8 mouse cellular contexts compared by ENCODE assay signal in genomic region chr7:141173323-141173850, GRCm38 (mm10). TPM values are rescaled to one million over a fixed set of nuclear protein-coding genes. Genes with fewer than 3 reads are reported as not detected.
DNase-seq lines count a peak whose midpoint lies in the region; ATAC-seq and TF ChIP-seq lines count a peak whose summit lies in the region.

No protein-coding gene starts in this region.

- peak overlapping the region; percentile 76 for H3K4me2 ChIP-seq in kidney, embryonic 16.5 days (replicated peaks; ENCODE audit: low read depth, low read length)
- peak overlapping the region; percentile 61 for H3K4me2 ChIP-seq in hindbrain, postnatal 0 days (ENCODE audit: low read depth, low read length)
- peak overlapping the region; percentile 63 for H3K4me2 ChIP-seq in midbrain, postnatal 0 days (ENCODE audit: low read depth, low read length, poor library complexity, severe bottlenecking)

- H3K27me3 ChIP-seq in kidney, embryonic 16.5 days (ENCODE audit: insufficient read depth, low read length), result no peaks in the 10 kb centered on the region
- H3K27me3 ChIP-seq in hindbrain, postnatal 0 days (ENCODE audit: insufficient read depth, low read length), result no peaks in the 10 kb centered on the region
- no peaks in the 10 kb centered on the region for H3K27me3 ChIP-seq in midbrain, postnatal 0 days (ENCODE audit: insufficient read depth, low read length)

- H3K9me3 ChIP-seq in kidney, embryonic 16.5 days (ENCODE audit: low read length), result no peaks in the 10 kb centered on the region; the same call in 1 of the 2 replicates
- H3K9me3 ChIP-seq in hindbrain, postnatal 0 days (ENCODE audit: low read length), result no peaks in the 10 kb centered on the region
- no peaks in the 10 kb centered on the region for H3K9me3 ChIP-seq in midbrain, postnatal 0 days (ENCODE audit: low read length)

- H3K4me1 ChIP-seq in kidney, embryonic 16.5 days (ENCODE audit: insufficient read depth, low read length), result peaks cover 16% of the 10 kb centered on the region
- H3K4me1 ChIP-seq in brown adipose tissue, adult 24 weeks (ENCODE audit: control insufficient read depth, insufficient read depth, insufficient read length, low read length), result peaks cover 4% of the 10 kb centered on the region; the same call in 1 of the 2 replicates
- H3K4me1 ChIP-seq in hindbrain, postnatal 0 days (ENCODE audit: insufficient read depth, low read length), result peaks cover 5% of the 10 kb centered on the region; the same call in 1 of the 2 replicates
- peaks cover 6% of the 10 kb centered on the region; the same call in 1 of the 2 replicates for H3K4me1 ChIP-seq in midbrain, postnatal 0 days (ENCODE audit: insufficient read depth, low read length)

- DNase-seq in kidney, postnatal 10 days, result no peak
- no peak for DNase-seq in hindbrain, postnatal 0 days (ENCODE audit: low spot score)
- no peak for DNase-seq in midbrain, postnatal 0 days (ENCODE audit: low spot score)
- no peak for DNase-seq in thymus, postnatal 14 days
- no peak for DNase-seq in ovary, postnatal 10 days (ENCODE audit: low spot score)
- DNase-seq in urinary bladder, postnatal 10 days (ENCODE audit: low spot score), result no peak

- peak overlapping the region; percentile 82 for H3K9ac ChIP-seq in kidney, embryonic 16.5 days (replicated peaks; ENCODE audit: low read length)
- peak overlapping the region; percentile 57 for H3K9ac ChIP-seq in hindbrain, postnatal 0 days (replicated peaks; ENCODE audit: low read length)
- H3K9ac ChIP-seq in midbrain, postnatal 0 days (replicated peaks; ENCODE audit: low read length, poor library complexity, severe bottlenecking), result 0 out of 2 replicates have a peak overlapping the region, but pooled peaks have one; percentile 65

- no peaks in the 10 kb centered on the region for H3K36me3 ChIP-seq in kidney, embryonic 16.5 days (ENCODE audit: insufficient read depth, low read length)
- H3K36me3 ChIP-seq in hindbrain, postnatal 0 days (ENCODE audit: insufficient read depth, low read length), result no peaks in the 10 kb centered on the region
- no peaks in the 10 kb centered on the region for H3K36me3 ChIP-seq in midbrain, postnatal 0 days (ENCODE audit: insufficient read depth, low read length)

- no peak for ATAC-seq in kidney, embryonic 16.5 days (ENCODE audit: low FRiP score, low TSS enrichment)
- ATAC-seq in hindbrain, postnatal 0 days, result no peak
- no peak for ATAC-seq in midbrain, postnatal 0 days (ENCODE audit: low FRiP score)

- peak overlapping the region; percentile 66 for H3K4me3 ChIP-seq in kidney, embryonic 16.5 days (ENCODE audit: low read length)
- H3K4me3 ChIP-seq in brown adipose tissue, adult 24 weeks (ENCODE audit: insufficient read depth, low read depth, low read length), result peak overlapping the region; percentile 71; the same call in 1 of the 2 replicates
- H3K4me3 ChIP-seq in hindbrain, postnatal 0 days (ENCODE audit: low read length), result peak overlapping the region; percentile 44; the same call in 1 of the 2 replicates
- peak overlapping the region; percentile 51; the same call in 1 of the 2 replicates for H3K4me3 ChIP-seq in midbrain, postnatal 0 days (ENCODE audit: low read depth, low read length)

- peak overlapping the region; percentile 98 for H3K27ac ChIP-seq in kidney, embryonic 16.5 days (ENCODE audit: low read length)
- H3K27ac ChIP-seq in brown adipose tissue, adult 24 weeks (replicated peaks; ENCODE audit: low read depth, low read length), result peak overlapping the region; percentile 64
- peak overlapping the region; percentile 93; the same call in 1 of the 2 replicates for H3K27ac ChIP-seq in hindbrain, postnatal 0 days
- 0 out of 2 replicates have a peak overlapping the region, but pooled peaks have one; percentile 89 for H3K27ac ChIP-seq in midbrain, postnatal 0 days (ENCODE audit: low read depth, low read length)

- TF ChIP-seq CTCF in hindbrain, postnatal 0 days (IDR thresholded peaks at IDR 0.05; ENCODE audit: low read depth), result no peak
- no peak for TF ChIP-seq CTCF in midbrain, postnatal 0 days (IDR thresholded peaks at IDR 0.05)

- WGBS in kidney, embryonic 16.5 days, result 74% methylated on average over 5 of the region's 5 CpGs
- WGBS in hindbrain, postnatal 0 days, result 74% methylated on average over 5 of the region's 5 CpGs
- WGBS in midbrain, postnatal 0 days, result 85% methylated on average over 5 of the region's 5 CpGs

RNA-seq across cellular contexts. Expression of gene Rnh1, which starts 0.7 kb away (rescaled TPM):
- polyA plus RNA-seq in kidney, embryonic 16.5 days (2015; fragmentation: Nextera tagmentation; extraction: Ambion mirVana), result 141 and 155 TPM in 2 replicates
- 49.5 and 67.9 TPM in 2 replicates for polyA plus RNA-seq in brown adipose tissue, adult 24 weeks (2012; ENCODE audit: insufficient read depth, insufficient read length, missing spikeins)
- total RNA-seq in hindbrain, postnatal 0 days (2014; rRNA removed), result 65.2 and 74.3 TPM in 2 replicates
- polyA plus RNA-seq in hindbrain, postnatal 0 days (2015; fragmentation: Nextera tagmentation; extraction: Ambion mirVana), result 55.3 and 55.7 TPM in 2 replicates
- total RNA-seq in midbrain, postnatal 0 days (2014; rRNA removed), result 39.1 and 47.1 TPM in 2 replicates
- 44.2 and 46.8 TPM in 2 replicates for polyA plus RNA-seq in midbrain, postnatal 0 days (2015; fragmentation: Nextera tagmentation; extraction: Ambion mirVana)

RNA-seq across cellular contexts. Expression of gene Hras, which starts 20.4 kb away (rescaled TPM):
- 40.3 and 78.3 TPM in 2 replicates for polyA plus RNA-seq in kidney, embryonic 16.5 days (2015; fragmentation: Nextera tagmentation; extraction: Ambion mirVana)
- polyA plus RNA-seq in brown adipose tissue, adult 24 weeks (2012; ENCODE audit: insufficient read depth, insufficient read length, missing spikeins), result 72.6 and 86.6 TPM in 2 replicates
- 115 and 120 TPM in 2 replicates for total RNA-seq in hindbrain, postnatal 0 days (2014; rRNA removed)
- polyA plus RNA-seq in hindbrain, postnatal 0 days (2015; fragmentation: Nextera tagmentation; extraction: Ambion mirVana), result 189 and 204 TPM in 2 replicates
- total RNA-seq in midbrain, postnatal 0 days (2014; rRNA removed), result 109 and 113 TPM in 2 replicates
- 209 TPM in 2 replicates for polyA plus RNA-seq in midbrain, postnatal 0 days (2015; fragmentation: Nextera tagmentation; extraction: Ambion mirVana)

RNA-seq across cellular contexts. Expression of gene Lrrc56, which starts 20.6 kb away (rescaled TPM):
- polyA plus RNA-seq in kidney, embryonic 16.5 days (2015; fragmentation: Nextera tagmentation; extraction: Ambion mirVana), result 13.5 and 15.1 TPM in 2 replicates
- polyA plus RNA-seq in brown adipose tissue, adult 24 weeks (2012; ENCODE audit: insufficient read depth, insufficient read length, missing spikeins), result 3.4 and 5.8 TPM in 2 replicates
- 9.5 and 19.7 TPM in 2 replicates for total RNA-seq in hindbrain, postnatal 0 days (2014; rRNA removed)
- polyA plus RNA-seq in hindbrain, postnatal 0 days (2015; fragmentation: Nextera tagmentation; extraction: Ambion mirVana), result 5.7 and 7.2 TPM in 2 replicates
- 11.5 and 14.9 TPM in 2 replicates for total RNA-seq in midbrain, postnatal 0 days (2014; rRNA removed)
- 8.6 TPM in 2 replicates for polyA plus RNA-seq in midbrain, postnatal 0 days (2015; fragmentation: Nextera tagmentation; extraction: Ambion mirVana)

RNA-seq across cellular contexts. Expression of gene Lmntd2, which starts 40.5 kb away (rescaled TPM):
- polyA plus RNA-seq in kidney, embryonic 16.5 days (2015; fragmentation: Nextera tagmentation; extraction: Ambion mirVana), result 3.9 and 4.4 TPM in 2 replicates
- not detected in 2 replicates for polyA plus RNA-seq in brown adipose tissue, adult 24 weeks (2012; ENCODE audit: insufficient read depth, insufficient read length, missing spikeins)
- 0.14 TPM in 1 of 2 replicates, not detected in the other for total RNA-seq in hindbrain, postnatal 0 days (2014; rRNA removed)
- 0.29 and 0.40 TPM in 2 replicates for polyA plus RNA-seq in hindbrain, postnatal 0 days (2015; fragmentation: Nextera tagmentation; extraction: Ambion mirVana)
- total RNA-seq in midbrain, postnatal 0 days (2014; rRNA removed), result not detected in 2 replicates
- 0.10 and 0.36 TPM in 2 replicates for polyA plus RNA-seq in midbrain, postnatal 0 days (2015; fragmentation: Nextera tagmentation; extraction: Ambion mirVana)

RNA-seq across cellular contexts. Expression of gene Rassf7, which starts 42.3 kb away (rescaled TPM):
- polyA plus RNA-seq in kidney, embryonic 16.5 days (2015; fragmentation: Nextera tagmentation; extraction: Ambion mirVana), result 76.3 and 78.3 TPM in 2 replicates
- 1.4 and 1.5 TPM in 2 replicates for polyA plus RNA-seq in brown adipose tissue, adult 24 weeks (2012; ENCODE audit: insufficient read depth, insufficient read length, missing spikeins)
- total RNA-seq in hindbrain, postnatal 0 days (2014; rRNA removed), result 24.5 and 35.7 TPM in 2 replicates
- polyA plus RNA-seq in hindbrain, postnatal 0 days (2015; fragmentation: Nextera tagmentation; extraction: Ambion mirVana), result 19.6 and 23.3 TPM in 2 replicates
- 15.5 and 23.5 TPM in 2 replicates for total RNA-seq in midbrain, postnatal 0 days (2014; rRNA removed)
- 20.7 and 21.7 TPM in 2 replicates for polyA plus RNA-seq in midbrain, postnatal 0 days (2015; fragmentation: Nextera tagmentation; extraction: Ambion mirVana)
